Mouse (Mus musculus) lung, embryonic 14.5 days (tissue): ENCODE data around the gene Hpd. TPM values are rescaled to one million over a fixed set of nuclear protein-coding genes. Genes with fewer than 3 reads are reported as not detected.
A peak's percentile ranks its signal among the peaks of the same experiment; 100 is the strongest.

ENCODE experiments used
- ATAC-seq: fragments of 200-750 bp; cut with Nextera tagmentation; 2 replicates; pipeline ENCODE4 v1.8.0; 2017; ENCODE audit warnings: mild to moderate bottlenecking, moderate TSS enrichment, moderate library complexity; ENCODE audit not compliant: insufficient read depth
- DNase-seq: peaks from one replicate; pipeline ENCODE4 v3.0.0-alpha.2; 2015
- H3K27ac ChIP-seq: fragments of 300-500 bp; sonication (generic); 2 replicates; pipeline ENCODE4 v1.5.1; 2014; ENCODE audit warnings: low read depth, mild to moderate bottlenecking, moderate library complexity
- H3K27me3 ChIP-seq: fragments of 300-500 bp; sonication (generic); 2 replicates; pipeline ENCODE4 v1.6.1; 2014; ENCODE audit warnings: low read length, control low read depth; ENCODE audit not compliant: insufficient read depth
- H3K36me3 ChIP-seq: fragments of 300-500 bp; sonication (generic); 2 replicates; pipeline ENCODE4 v1.6.1; 2014; ENCODE audit warnings: control low read depth; ENCODE audit not compliant: insufficient read depth
- H3K4me1 ChIP-seq: fragments of 300-500 bp; sonication (generic); 2 replicates; pipeline ENCODE4 v1.6.1; 2014; ENCODE audit warnings: antibody characterized with exemption, control low read depth; ENCODE audit not compliant: insufficient read depth
- H3K4me2 ChIP-seq: fragments of 300-500 bp; sonication (generic); 2 replicates; pipeline ENCODE4 v1.6.1; 2014; ENCODE audit warnings: mild to moderate bottlenecking
- H3K4me3 ChIP-seq: fragments of 300-500 bp; sonication (generic); 2 replicates; pipeline ENCODE4 v1.5.1; 2014; ENCODE audit warnings: low read depth, low read length
- H3K9ac ChIP-seq: fragments of 300-500 bp; sonication (generic); 2 replicates; pipeline ENCODE4 v1.6.1; 2014
- H3K9me3 ChIP-seq: fragments of 300-500 bp; sonication (generic); 2 replicates; pipeline ENCODE4 v1.6.1; 2016; ENCODE audit warnings: low read depth, low read length, control low read depth
- CTCF ChIP-seq: IDR thresholded peaks from 2 replicates; pipeline ENCODE4 v1.5.1; 2016; ENCODE audit warnings: antibody characterized with exemption, low read depth
- WGBS: fragments of 180-500 bp; shearing (Covaris S2); extraction: QIAGEN DNeasy Blood & Tissue Kit; methylation state at CpG from one replicate; pipeline ENCODE4 v1.1.7; 2014; 5-methylcytosine and 5-hydroxymethylcytosine counted together
- polyA plus RNA-seq: library from polyadenylated mRNA; unstranded; fragments of >200 nt; fragmentation: Nextera tagmentation; extraction: Ambion mirVana; gene quantifications from 2 replicates; pipeline ENCODE4 v1.2.1, GENCODE M21; 2014

Hpd gene
- polyA plus RNA-seq, 1 experiment from 2014 or later, result not detected

- DNase-seq, result no peak
- Histone ChIP-seq H3K4me2 (no peak overlapping the region), H3K27ac (no peak overlapping the region), H3K4me1 (peaks cover 26% of the 10 kb centered on the region), H3K36me3 (peaks cover 32% of the 10 kb centered on the region; the same call in 1 of the 2 replicates), H3K9me3 (no peaks in the 10 kb centered on the region), H3K27me3 (no peaks in the 10 kb centered on the region), H3K4me3 (no peak overlapping the region), H3K9ac (no peak overlapping the region)
- no peak for TF ChIP-seq CTCF
- 84% methylated on average over 5 of the region's 5 CpGs for WGBS
- ATAC-seq, result no peak
These were observed 51.7 kb downstream of the Hpd start for GRCm38 (mm10) chr5:123130814-123131148.

- no peak overlapping the region for H3K4me3 ChIP-seq
- no peak for DNase-seq
- H3K27me3 ChIP-seq, result no peaks in the 10 kb centered on the region
- no peak for ATAC-seq
- peaks cover 29% of the 10 kb centered on the region; the same call in 1 of the 2 replicates for H3K36me3 ChIP-seq
- H3K4me2 ChIP-seq, result no peak overlapping the region
- H3K27ac ChIP-seq, result no peak overlapping the region
- no peak for TF ChIP-seq CTCF
- H3K9ac ChIP-seq, result no peak overlapping the region
- 85% methylated on average over 9 of the region's 9 CpGs for WGBS
- peaks cover 20% of the 10 kb centered on the region for H3K4me1 ChIP-seq
- no peaks in the 10 kb centered on the region for H3K9me3 ChIP-seq
These were observed 52.3 kb downstream of the Hpd start for GRCm38 (mm10) chr5:123130030-123130813.

DNA sequence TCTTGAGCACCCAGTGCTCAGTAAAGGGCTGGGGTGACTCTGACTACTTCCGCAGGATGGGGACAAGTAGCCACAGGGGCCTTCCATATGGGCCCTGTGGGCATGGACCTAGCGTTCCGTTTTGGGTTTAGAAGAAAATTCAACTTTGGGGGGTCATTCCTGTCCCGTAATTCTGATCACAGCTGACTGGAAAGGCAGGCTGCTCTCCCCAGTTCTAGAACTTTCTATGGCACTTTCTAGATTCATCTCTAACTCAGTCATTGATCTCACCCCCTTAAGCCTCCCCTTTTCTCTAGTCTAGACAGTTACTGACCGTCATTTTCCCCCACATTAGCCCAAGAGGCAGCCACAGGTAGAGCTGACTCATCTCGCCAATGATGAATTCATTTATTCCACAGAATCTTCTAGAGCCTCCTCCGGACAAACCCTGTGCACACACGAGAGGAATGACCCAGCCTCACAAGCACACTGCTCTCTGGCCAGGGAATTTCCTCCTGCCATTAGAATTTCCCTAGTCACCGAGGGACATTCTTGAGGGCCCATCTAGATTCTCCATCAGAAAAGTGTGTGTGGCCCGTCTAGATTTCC is 53.3 kb downstream of the Hpd start:
- no peak overlapping the region for H3K9ac ChIP-seq
- ATAC-seq (no peak), DNase-seq (no peak)
- WGBS, result 80% methylated on average over 10 of the region's 10 CpGs
- H3K4me1 ChIP-seq, result peaks cover 10% of the 10 kb centered on the region
- no peak overlapping the region for H3K27ac ChIP-seq
- H3K9me3 ChIP-seq, result no peaks in the 10 kb centered on the region
- H3K36me3 ChIP-seq, result peaks cover 29% of the 10 kb centered on the region; the same call in 1 of the 2 replicates
- H3K27me3 ChIP-seq, result no peaks in the 10 kb centered on the region
- no peak overlapping the region for H3K4me3 ChIP-seq
- H3K4me2 ChIP-seq, result no peak overlapping the region
- no peak for TF ChIP-seq CTCF

GRCm38 (mm10) chr5:123128426-123129169 is 53.9 kb downstream of the Hpd start:
- no peak for TF ChIP-seq CTCF
- Histone ChIP-seq H3K36me3 (peaks cover 23% of the 10 kb centered on the region; the same call in 1 of the 2 replicates), H3K27ac (no peak overlapping the region), H3K9me3 (no peaks in the 10 kb centered on the region), H3K4me3 (no peak overlapping the region), H3K9ac (no peak overlapping the region), H3K4me2 (0 out of 2 replicates have a peak overlapping the region, but pooled peaks have one; percentile 5), H3K27me3 (no peaks in the 10 kb centered on the region), H3K4me1 (peaks cover 4% of the 10 kb centered on the region)
- ATAC-seq, result no peak
- 43% methylated on average over 10 of the region's 10 CpGs for WGBS
- DNase-seq, result no peak

DNA sequence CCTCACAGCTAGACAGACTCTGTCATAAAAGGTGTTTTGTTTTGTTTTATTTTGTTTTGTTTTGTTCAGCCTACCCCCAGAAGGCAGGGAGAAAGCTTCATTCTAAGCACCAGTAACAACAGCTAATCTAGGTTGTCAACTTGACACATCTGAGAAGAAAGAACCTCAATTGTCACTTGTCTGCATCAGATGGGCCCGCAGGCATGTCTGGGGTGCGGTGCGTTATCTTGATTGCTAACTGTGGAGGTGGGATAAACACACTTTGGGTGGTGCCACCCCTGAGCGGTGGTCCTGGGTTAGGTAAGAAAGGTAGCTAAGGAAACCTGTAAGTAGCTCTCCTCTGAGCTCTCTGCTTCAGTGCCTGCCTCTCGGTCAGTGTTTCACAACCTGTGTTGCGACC is 55.5 kb downstream of the Hpd start:
- Histone ChIP-seq H3K4me1 (no peaks in the 10 kb centered on the region), H3K27ac (no peak overlapping the region), H3K9me3 (no peaks in the 10 kb centered on the region), H3K27me3 (no peaks in the 10 kb centered on the region), H3K4me2 (no peak overlapping the region), H3K9ac (no peak overlapping the region), H3K4me3 (no peak overlapping the region), H3K36me3 (peaks cover 23% of the 10 kb centered on the region; the same call in 1 of the 2 replicates)
- 66% methylated on average over 6 of the region's 6 CpGs for WGBS
- ATAC-seq (no peak), DNase-seq (no peak)
- TF ChIP-seq CTCF, result no peak

- H3K27ac ChIP-seq, result no peak overlapping the region
- no peaks in the 10 kb centered on the region for H3K27me3 ChIP-seq
- ATAC-seq (no peak), DNase-seq (no peak)
- WGBS, result 74% methylated on average over 18 of the region's 18 CpGs
- no peaks in the 10 kb centered on the region for H3K4me1 ChIP-seq
- no peak overlapping the region for H3K9ac ChIP-seq
- no peak for TF ChIP-seq CTCF
- H3K36me3 ChIP-seq, result peaks cover 23% of the 10 kb centered on the region; the same call in 1 of the 2 replicates
- no peak overlapping the region for H3K4me2 ChIP-seq
- no peaks in the 10 kb centered on the region for H3K9me3 ChIP-seq
- no peak overlapping the region for H3K4me3 ChIP-seq
These were observed 56.7 kb downstream of the Hpd start for GRCm38 (mm10) chr5:123125638-123126406.
